Mouse (Mus musculus): ENCODE measurements around the gene Cdyl2.

The Cdyl2 gene

DNA sequence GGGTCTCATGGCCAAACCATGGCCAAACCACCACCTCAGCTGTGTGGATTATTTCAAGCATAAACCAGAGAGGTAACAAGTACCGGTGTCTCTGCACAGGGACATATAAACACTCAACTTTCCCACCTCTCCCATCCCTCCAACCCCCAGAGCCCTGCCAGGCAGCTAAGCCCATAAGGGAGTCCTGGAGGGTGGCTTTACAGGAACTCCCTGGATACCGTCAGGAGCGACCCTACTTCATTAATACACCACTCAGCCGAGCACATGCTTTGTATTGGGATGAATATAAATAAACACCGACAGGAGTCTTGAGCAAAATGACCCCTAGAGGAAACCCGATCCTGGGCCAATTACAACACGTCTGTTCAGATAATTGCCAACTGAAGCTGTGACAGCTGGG is 194.0 kb downstream of the Cdyl2 start:
- DNase-seq (ENCODE audit: low spot score in 2 of 2): no peak

DNA sequence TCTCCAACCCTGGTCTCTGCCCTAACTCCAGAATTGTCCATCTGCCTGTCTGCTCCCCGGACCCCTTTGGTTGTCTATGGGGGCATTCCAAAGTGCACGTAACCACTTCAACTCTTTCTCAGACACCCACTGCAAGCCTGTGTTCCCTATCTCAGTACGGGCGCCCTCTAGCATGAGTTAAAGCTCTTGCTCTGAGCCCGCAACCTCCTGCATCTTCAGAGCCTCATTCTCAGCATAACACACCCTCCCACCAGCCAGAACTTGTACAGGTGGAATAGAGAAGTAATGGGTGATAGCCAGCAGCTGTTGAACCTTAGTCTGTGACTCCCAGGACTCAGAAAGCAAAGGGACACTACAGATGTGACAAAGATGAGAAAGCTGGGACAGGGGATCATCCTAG is 196.0 kb downstream of the Cdyl2 start:
- no peak for DNase-seq (ENCODE audit: low spot score in 2 of 2)

DNA sequence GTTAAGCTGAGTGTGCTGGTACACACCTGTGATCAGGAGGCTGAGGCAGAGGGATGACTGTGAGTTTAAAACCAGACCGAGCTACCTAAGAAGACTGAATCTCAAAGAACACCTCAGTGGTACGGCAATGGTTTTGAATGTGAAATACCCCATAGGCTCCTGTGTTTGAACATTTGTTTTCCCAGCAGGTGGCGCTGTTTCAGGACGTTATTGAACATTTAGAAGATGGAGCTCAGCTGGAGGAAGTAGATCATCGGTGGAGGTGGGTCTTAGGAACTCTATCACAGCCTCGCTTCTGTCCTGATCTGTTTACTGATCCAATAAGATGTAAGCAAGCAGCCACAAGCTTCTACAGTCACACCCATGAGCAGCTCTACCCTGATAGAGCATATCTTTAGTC is 199.7 kb downstream of the Cdyl2 start:
- DNase-seq (ENCODE audit: low spot score in 2 of 2): no peak

DNA sequence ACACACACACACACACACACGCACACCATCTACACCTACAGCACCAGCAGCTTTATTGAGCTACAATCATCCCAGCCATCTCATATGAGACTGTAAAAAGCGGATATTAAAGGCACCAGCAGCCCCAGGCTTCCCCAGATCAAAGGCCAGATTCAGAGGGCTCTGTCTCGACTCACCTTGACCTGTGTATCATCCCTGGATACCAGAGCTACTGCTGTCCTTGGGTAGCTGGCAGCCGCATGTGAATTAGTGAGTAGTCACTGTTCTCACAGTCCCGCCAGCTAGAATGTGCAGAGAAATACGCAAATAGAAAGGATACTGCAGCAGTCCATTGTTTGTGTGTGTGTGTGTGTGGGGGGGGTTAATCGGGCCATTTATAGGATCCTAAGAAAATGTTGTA is 204.1 kb downstream of the Cdyl2 start:
- DNase-seq (ENCODE audit: low spot score in 2 of 2): no peak

DNA sequence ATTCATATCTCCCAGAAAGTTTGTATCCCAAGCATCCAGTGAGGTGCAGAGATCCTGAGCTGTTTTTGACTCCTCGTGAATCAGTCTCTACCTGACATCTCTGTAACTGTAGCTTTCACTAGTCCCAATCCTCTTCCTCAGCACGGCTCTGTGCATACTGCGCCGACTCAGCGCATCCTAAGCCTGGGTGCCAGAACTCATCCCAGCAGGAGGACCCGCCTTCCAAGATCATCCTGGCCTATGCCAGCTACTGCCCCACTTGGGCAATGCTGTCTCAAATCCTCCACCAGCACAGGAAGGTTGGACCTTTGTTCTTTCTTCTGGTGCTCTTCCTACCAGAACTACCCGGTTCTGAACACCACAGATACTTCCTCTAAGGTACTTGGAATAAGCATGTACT is 207.9 kb downstream of the Cdyl2 start:
- DNase-seq (ENCODE audit: low spot score in 2 of 2): no peak

Measured in urinary bladder, postnatal 36 days (tissue).